Mouse (Mus musculus): ENCODE data around the gene Ptpn3. TPM values are rescaled to one million over a fixed set of nuclear protein-coding genes. Genes with fewer than 3 reads are reported as not detected.

Ptpn3 gene
- total and polyA plus RNA-seq, 3 experiments: 0.08 to 0.14 (median 0.09) TPM

DNA sequence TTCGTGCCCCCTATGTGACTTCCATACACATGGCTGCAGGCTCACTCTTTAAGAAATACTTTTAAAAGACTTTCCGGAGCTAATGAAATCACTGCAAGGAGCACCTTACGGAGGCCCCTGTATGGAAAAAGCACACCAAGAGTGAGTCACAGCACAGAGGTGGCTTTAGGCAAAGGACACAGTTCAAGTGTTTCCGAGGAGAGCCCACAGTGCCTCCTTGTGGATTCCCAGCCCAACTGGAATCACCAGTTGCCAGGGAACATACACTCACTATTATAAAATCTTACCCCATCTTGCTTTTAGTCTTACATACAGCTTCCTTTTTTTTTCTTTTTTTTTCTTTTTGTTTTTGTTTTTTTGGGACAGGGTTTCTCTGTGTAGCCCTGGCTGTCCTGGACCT lies 85.1 kb downstream of the Ptpn3 start:
- Histone ChIP-seq H3K27ac (ENCODE audit: insufficient read depth, low read depth) (no peak overlapping the region), H3K36me3 (replicated peaks in 1 of 2; ENCODE audit: control insufficient read depth in 1 of 2, insufficient read depth in 1 of 2, low read length in 1 of 2) (no peaks in the 10 kb centered on the region), H3K79me2 (replicated peaks; ENCODE audit: control insufficient read depth, extremely low read depth, insufficient read depth, poor library complexity, severe bottlenecking) (no peaks in the 10 kb centered on the region), H3K9me3 (replicated peaks; ENCODE audit: low read length) (no peaks in the 10 kb centered on the region), H3K27me3 (replicated peaks) (no peaks in the 10 kb centered on the region), H3K4me1 (ENCODE audit: control insufficient read depth in 1 of 2, insufficient read depth in 2 of 2) (no peaks in the 10 kb centered on the region), H3K4me3 (replicated peaks in 1 of 3; ENCODE audit: low read depth in 2 of 3, low read length in 2 of 3, poor library complexity in 1 of 3) (no peak overlapping the region), H3K4me2 (ENCODE audit: insufficient read depth, low read depth, poor library complexity, severe bottlenecking) (no peak overlapping the region), H3K9ac (ENCODE audit: insufficient read depth, low read depth) (no peak overlapping the region)
- in situ Hi-C loops (cut with MboI; ENCODE audit: low pct_ligation_motif_present, low pct_unique_long_range_greater_than_20kb, low sequenced_read_pairs): no loop called here
- dilution Hi-C loops (cut with MboI; ENCODE audit: extremely low pct_ligation_motif_present, extremely low pct_unique_long_range_greater_than_20kb, low sequenced_read_pairs): no loop called here
- DNase-seq (ENCODE audit: extremely low read depth): no peak
- TF ChIP-seq POLR2AphosphoS2 (IDR thresholded peaks at IDR 0.05; ENCODE audit: low read depth, low read length) (no peak), MAX (IDR thresholded peaks at IDR 0.05; ENCODE audit: low read length) (no peak), TCF12 (IDR thresholded peaks at IDR 0.05; ENCODE audit: low read depth, low read length) (no peak), USF1 (IDR thresholded peaks at IDR 0.05; ENCODE audit: low read depth, low read length) (no peak), CTCF (conservative IDR thresholded peaks at IDR 0.05 in 1 of 2, IDR thresholded peaks at IDR 0.05 in 1 of 2; ENCODE audit: low read depth in 2 of 2, low read length in 2 of 2) (peak in 1 of 2 experiments; percentile 48; a peak in 2 of 4 replicates), JUND (conservative IDR thresholded peaks at IDR 0.05; ENCODE audit: low read depth, low read length) (no peak), PAX5 (IDR thresholded peaks at IDR 0.05; ENCODE audit: low read length) (no peak), MXI1 (IDR thresholded peaks at IDR 0.05; ENCODE audit: low read depth, low read length) (no peak), ZKSCAN1 (IDR thresholded peaks at IDR 0.05; ENCODE audit: borderline replicate concordance, low read depth, low read length) (no peak), RAD21 (IDR thresholded peaks at IDR 0.05; ENCODE audit: low read depth, low read length) (peak; percentile 37), ETS1 (conservative IDR thresholded peaks at IDR 0.05; ENCODE audit: low read depth, low read length) (no peak), SMC3 (IDR thresholded peaks at IDR 0.05; ENCODE audit: low read depth, low read length) (peak; percentile 42), CHD1 (IDR thresholded peaks at IDR 0.05; ENCODE audit: low read depth, low read length) (no peak)

DNA sequence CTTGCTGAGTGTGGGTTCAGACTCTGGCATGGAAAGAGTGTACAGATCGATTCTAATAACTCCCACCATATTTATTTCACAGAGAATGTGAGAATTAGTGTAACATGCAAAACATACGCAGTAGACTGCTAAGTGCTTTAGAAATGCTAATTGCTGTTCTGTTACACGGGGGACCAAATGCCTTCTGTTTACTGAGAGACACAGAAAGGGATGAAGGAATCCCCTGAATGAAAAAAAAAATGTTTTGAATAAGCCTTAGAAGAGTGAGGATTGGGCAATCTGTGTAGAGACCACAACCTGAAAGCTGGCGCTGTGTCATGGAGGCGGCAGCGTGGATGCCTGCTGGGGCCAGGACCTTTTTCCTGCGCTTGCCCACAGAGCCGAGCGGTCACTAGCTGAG lies 86.8 kb downstream of the Ptpn3 start:
- H3K4me3 ChIP-seq (replicated peaks in 1 of 3; ENCODE audit: low read depth in 2 of 3, low read length in 2 of 3, poor library complexity in 1 of 3): no peak overlapping the region
- no peak for TF ChIP-seq TBP (conservative IDR thresholded peaks at IDR 0.05; ENCODE audit: low read depth, low read length)
- no peak for TF ChIP-seq UBTF (IDR thresholded peaks at IDR 0.05; ENCODE audit: low read depth, low read length)
- no peak for TF ChIP-seq SMC3 (IDR thresholded peaks at IDR 0.05; ENCODE audit: low read depth, low read length)
- TF ChIP-seq USF2 (conservative IDR thresholded peaks at IDR 0.05; ENCODE audit: low read depth, low read length): no peak
- no peak for TF ChIP-seq ZMIZ1 (IDR thresholded peaks at IDR 0.05; ENCODE audit: low read depth, low read length)
- in situ Hi-C loops (cut with MboI; ENCODE audit: low pct_ligation_motif_present, low pct_unique_long_range_greater_than_20kb, low sequenced_read_pairs): no loop called here
- no peaks in the 10 kb centered on the region for H3K4me1 ChIP-seq (ENCODE audit: control insufficient read depth in 1 of 2, insufficient read depth in 2 of 2)
- H3K27me3 ChIP-seq (replicated peaks): no peaks in the 10 kb centered on the region
- H3K9me3 ChIP-seq (replicated peaks; ENCODE audit: low read length): no peaks in the 10 kb centered on the region
- H3K9ac ChIP-seq (ENCODE audit: insufficient read depth, low read depth): no peak overlapping the region
- no peak overlapping the region for H3K27ac ChIP-seq (ENCODE audit: insufficient read depth, low read depth)
- dilution Hi-C loops (cut with MboI; ENCODE audit: extremely low pct_ligation_motif_present, extremely low pct_unique_long_range_greater_than_20kb, low sequenced_read_pairs): no loop called here
- no peaks in the 10 kb centered on the region for H3K79me2 ChIP-seq (replicated peaks; ENCODE audit: control insufficient read depth, extremely low read depth, insufficient read depth, poor library complexity, severe bottlenecking)
- DNase-seq (ENCODE audit: extremely low read depth): no peak
- no peaks in the 10 kb centered on the region for H3K36me3 ChIP-seq (replicated peaks in 1 of 2; ENCODE audit: control insufficient read depth in 1 of 2, insufficient read depth in 1 of 2, low read length in 1 of 2)
- H3K4me2 ChIP-seq (ENCODE audit: insufficient read depth, low read depth, poor library complexity, severe bottlenecking): no peak overlapping the region
